Mouse (Mus musculus): Measurements from ENCODE around the gene Pdf. TPM values are rescaled to one million over a fixed set of nuclear protein-coding genes. Genes with fewer than 3 reads are reported as not detected.

Gene Pdf
- polyA plus RNA-seq (2012; fragmentation: generic; extraction: Trizol): 10 to 100 TPM in 1 of 2 experiments, 1 to 10 TPM in 1; 2.2 to 10.3 TPM

GRCm38 (mm10) chr8:107048061-107048941, at the start of gene Pdf:
Gene Pdf (minus strand): TSS chr8:107048614.

GRCm38 (mm10) chr8:107096366-107097036, 48.1 kb upstream of the Pdf start, which contains the start of gene Terf2:
Gene Terf2 (minus strand): TSS chr8:107096547.

GRCm38 (mm10) chr8:107065511-107066496, 17.4 kb upstream of the Pdf start, which contains the start of gene Tmed6:
Gene Tmed6 (minus strand): TSS chr8:107065644.

DNA sequence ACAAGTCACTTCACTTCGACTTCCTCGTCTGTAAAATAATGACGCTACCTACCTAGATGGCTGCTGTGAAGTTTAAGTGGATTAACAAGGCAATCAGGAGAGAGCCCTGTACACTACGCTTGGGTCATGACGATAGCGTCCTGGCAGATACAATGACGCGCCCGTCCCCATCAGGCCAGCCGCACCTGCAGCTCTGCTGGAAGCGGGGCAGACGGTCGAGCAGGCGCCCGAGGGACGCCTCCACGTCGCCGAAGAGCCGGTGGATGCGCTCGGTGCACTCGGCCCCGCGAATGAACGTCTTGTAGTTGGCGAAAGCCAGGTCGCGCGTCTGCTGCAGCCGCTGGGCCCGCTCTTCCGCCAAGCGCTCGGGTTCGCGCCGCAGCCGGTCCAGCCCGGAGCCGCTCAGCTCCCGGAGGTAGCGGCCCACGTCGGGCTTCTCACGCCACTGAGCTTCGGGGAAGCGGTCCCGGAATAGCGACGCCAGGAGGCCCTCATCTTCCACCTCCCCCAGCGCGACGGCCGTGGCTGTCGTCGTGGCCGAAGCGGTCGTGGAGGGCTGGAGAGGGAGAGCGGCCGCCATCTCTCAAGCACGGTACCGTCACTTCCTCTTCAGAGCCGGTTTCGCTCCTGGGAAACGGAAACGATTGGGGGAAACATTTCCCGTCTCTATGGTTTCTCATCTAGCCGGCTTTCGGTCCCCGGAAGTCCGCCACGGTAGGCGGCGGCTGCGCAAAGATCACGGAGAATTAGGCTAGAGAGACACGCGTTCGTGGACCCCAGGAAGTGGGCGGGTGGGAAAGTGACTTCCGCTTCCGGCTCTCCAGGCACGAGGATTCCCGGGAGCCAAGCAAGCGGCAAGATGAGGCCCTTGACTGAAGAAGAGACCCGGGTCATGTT, 7.9 kb upstream of the Pdf start, which contains the start of the genes Cog8 and Nip7:
Cog8 (minus strand) TSS at position 614 of the 897 bp plus-strand sequence.
Nip7 (plus strand) TSS at position 802 of the 897 bp plus-strand sequence.

GRCm38 (mm10) chr8:107030650-107031576, 17.5 kb downstream of the Pdf start, which contains the start of gene Vps4a:
Gene Vps4a (plus strand): TSS chr8:107031222.

Other genes starting within 250 kb of the Pdf start
- gene Has3, start 178.4 kb downstream of the Pdf start, polyA plus RNA-seq (2012; fragmentation: generic; extraction: Trizol): under 1 TPM; 0.01 to 0.58 TPM
- gene Utp4, start 155.0 kb downstream of the Pdf start, polyA plus RNA-seq (2012; fragmentation: generic; extraction: Trizol): 10 to 100 TPM; 18.7 to 21.2 TPM
- 10 to 100 TPM in 1 of 2 experiments, under 1 TPM in 1; 0.95 to 15.0 TPM for gene Sntb2, start 112.9 kb downstream of the Pdf start, polyA plus RNA-seq (2012; fragmentation: generic; extraction: Trizol)
- 10 to 100 TPM; 18.1 to 47.6 TPM for gene Vps4a, start 17.4 kb downstream of the Pdf start, polyA plus RNA-seq (2012; fragmentation: generic; extraction: Trizol)
- gene Cog8, start 8.1 kb upstream of the Pdf start, polyA plus RNA-seq (2012; fragmentation: generic; extraction: Trizol): 10 to 100 TPM; 20.6 to 21.8 TPM
- 10 to 100 TPM; 36.2 to 37.1 TPM for gene Nip7, start 8.3 kb upstream of the Pdf start, polyA plus RNA-seq (2012; fragmentation: generic; extraction: Trizol)
- not detected for gene Tmed6, start 17.0 kb upstream of the Pdf start, polyA plus RNA-seq (2012; fragmentation: generic; extraction: Trizol)
- 10 to 100 TPM in 1 of 2 experiments, 1 to 10 TPM in 1; 8.7 to 24.4 TPM for gene Terf2, start 47.9 kb upstream of the Pdf start, polyA plus RNA-seq (2012; fragmentation: generic; extraction: Trizol)
- 10 to 100 TPM in 1 of 2 experiments, 1 to 10 TPM in 1; 8.3 to 34.6 TPM for gene Cyb5b, start 102.0 kb upstream of the Pdf start, polyA plus RNA-seq (2012; fragmentation: generic; extraction: Trizol)
- gene Nfat5, start 244.9 kb upstream of the Pdf start, polyA plus RNA-seq (2012; fragmentation: generic; extraction: Trizol): 10 to 100 TPM in 1 of 2 experiments, under 1 TPM in 1; 0.66 to 10.1 TPM

Measured in C3H10T1/2 (cell line).